Mouse (Mus musculus) liver, embryonic 16.5 days (tissue): Measurements from ENCODE around the gene Unc93a2. TPM values are rescaled to one million over a fixed set of nuclear protein-coding genes. Genes with fewer than 3 reads are reported as not detected.
"Not testable (repeated sequence)": the region's sequence is repeated elsewhere in the genome, so short reads cannot be mapped to it uniquely, and the experiment has no call there.

ENCODE experiments used
- ATAC-seq: fragments of 200-750 bp; cut with Nextera tagmentation; 2 replicates; pipeline ENCODE4 v1.8.0; 2017; ENCODE audit warnings: low read depth, mild to moderate bottlenecking, moderate number of reproducible peaks, moderate library complexity
- H3K27ac ChIP-seq: fragments of 300-500 bp; sonication (generic); 2 replicates; pipeline ENCODE4 v1.5.1; 2014; ENCODE audit warnings: mild to moderate bottlenecking, low read length
- H3K27me3 ChIP-seq: fragments of 300-500 bp; sonication (generic); 2 replicates; pipeline ENCODE4 v1.6.1; 2014; ENCODE audit warnings: low read depth, low read length, mixed read lengths; ENCODE audit not compliant: control insufficient read depth, insufficient read depth
- H3K36me3 ChIP-seq: fragments of 300-500 bp; sonication (generic); 2 replicates; pipeline ENCODE4 v1.6.1; 2014; ENCODE audit warnings: mild to moderate bottlenecking; ENCODE audit not compliant: control insufficient read depth, insufficient read depth
- H3K4me1 ChIP-seq: fragments of 300-500 bp; sonication (generic); 2 replicates; pipeline ENCODE4 v1.6.1; 2014; ENCODE audit warnings: low read depth, low read length, mixed read lengths; ENCODE audit not compliant: control insufficient read depth
- H3K4me2 ChIP-seq: fragments of 300-500 bp; sonication (generic); 2 replicates; pipeline ENCODE4 v1.6.1; 2014; ENCODE audit warnings: low read depth, low read length, mixed read lengths
- H3K4me3 ChIP-seq: fragments of 300-500 bp; sonication (generic); 2 replicates; pipeline ENCODE4 v1.5.1; 2014; ENCODE audit warnings: low read depth, mild to moderate bottlenecking, low read length
- H3K9ac ChIP-seq: fragments of 300-500 bp; sonication (generic); 2 replicates; pipeline ENCODE4 v1.6.1; 2014; ENCODE audit warnings: low read depth, low read length
- H3K9me3 ChIP-seq: fragments of 300-500 bp; sonication (generic); replicated peaks from 2 replicates; pipeline ENCODE4 v1.6.1; 2016; ENCODE audit warnings: low read length; ENCODE audit not compliant: control insufficient read depth
- WGBS: fragments of 180-500 bp; shearing (Covaris S2); extraction: QIAGEN DNeasy Blood & Tissue Kit; methylation state at CpG from one replicate; pipeline ENCODE4 v1.1.7; 2014; ENCODE audit not compliant: insufficient replicate concordance; 5-methylcytosine and 5-hydroxymethylcytosine counted together
- polyA plus RNA-seq: library from polyadenylated mRNA; unstranded; fragments of >200 nt; fragmentation: Nextera tagmentation; extraction: Ambion mirVana; gene quantifications from 2 replicates; pipeline ENCODE4 v1.2.1, GENCODE M21; 2015

The Unc93a2 gene
- polyA plus RNA-seq, 1 experiment from 2014 or later, result 0.65 TPM

DNA sequence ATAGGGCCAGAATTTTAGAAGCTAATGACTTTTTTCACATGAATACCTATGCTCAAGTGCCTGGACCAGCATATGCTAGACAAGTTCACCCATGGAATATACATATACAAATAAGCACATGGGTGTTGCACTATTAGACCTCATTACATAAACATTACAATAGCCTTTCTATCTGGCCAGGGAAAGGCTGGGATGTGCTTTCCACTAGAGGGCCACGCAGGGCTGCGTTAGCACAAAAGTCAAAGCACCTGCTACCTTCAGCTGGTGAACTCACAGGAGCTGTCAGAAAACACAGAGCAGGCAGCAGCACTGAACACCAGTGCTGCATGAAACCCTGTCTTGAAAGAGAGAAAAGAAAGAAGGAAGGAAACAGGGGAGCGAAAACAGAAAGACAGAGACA, 7.4 kb downstream of the Unc93a2 start:
- H3K27me3 ChIP-seq, H3K27ac ChIP-seq, H3K4me2 ChIP-seq, H3K9me3 ChIP-seq, ATAC-seq, H3K4me1 ChIP-seq, H3K4me3 ChIP-seq, H3K9ac ChIP-seq, H3K36me3 ChIP-seq: not testable (repeated sequence)
- WGBS, result 30% methylated on average over 2 of the region's 3 CpGs

DNA sequence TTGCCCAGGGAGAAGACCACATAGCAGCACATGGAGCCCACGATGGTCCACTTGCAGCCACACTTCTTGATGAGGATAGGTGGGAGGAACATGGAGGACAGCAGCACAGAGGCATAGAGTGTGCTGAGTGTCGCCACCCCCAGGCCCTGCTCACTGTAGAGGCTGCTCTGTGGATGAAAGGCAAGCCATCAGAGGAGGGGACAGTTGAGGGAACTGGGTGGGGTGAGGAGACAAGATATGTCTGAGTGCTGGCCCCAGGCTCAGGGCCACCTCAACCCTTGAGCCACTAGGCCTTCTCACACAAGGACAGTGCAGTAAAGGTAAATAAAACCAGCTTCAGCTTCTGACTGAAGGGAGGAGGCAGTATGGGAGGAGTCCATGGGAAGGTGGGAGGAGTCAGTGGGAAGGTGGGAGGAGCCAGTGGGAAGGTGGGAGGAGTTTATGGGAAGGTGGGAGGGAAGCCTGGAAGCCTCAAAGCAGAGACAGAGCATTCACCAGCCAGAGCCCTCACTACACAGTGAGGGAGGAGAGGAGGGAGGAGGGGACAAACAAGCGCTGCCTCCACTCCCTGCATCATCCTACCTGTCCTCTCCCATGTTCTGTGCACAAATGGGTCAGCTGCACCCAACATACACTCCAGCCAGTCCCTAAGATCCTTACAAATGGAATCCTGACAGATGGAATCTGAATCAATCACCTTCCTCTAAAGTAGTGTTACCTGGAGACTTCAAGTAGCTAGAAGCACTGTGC, 8.1 kb downstream of the Unc93a2 start:
- H3K4me1 ChIP-seq, H3K9ac ChIP-seq, H3K4me2 ChIP-seq, ATAC-seq, H3K27me3 ChIP-seq, H3K36me3 ChIP-seq, H3K4me3 ChIP-seq, H3K27ac ChIP-seq, H3K9me3 ChIP-seq: not testable (repeated sequence)
- 92% methylated on average over 1 of the region's 3 CpGs for WGBS

DNA sequence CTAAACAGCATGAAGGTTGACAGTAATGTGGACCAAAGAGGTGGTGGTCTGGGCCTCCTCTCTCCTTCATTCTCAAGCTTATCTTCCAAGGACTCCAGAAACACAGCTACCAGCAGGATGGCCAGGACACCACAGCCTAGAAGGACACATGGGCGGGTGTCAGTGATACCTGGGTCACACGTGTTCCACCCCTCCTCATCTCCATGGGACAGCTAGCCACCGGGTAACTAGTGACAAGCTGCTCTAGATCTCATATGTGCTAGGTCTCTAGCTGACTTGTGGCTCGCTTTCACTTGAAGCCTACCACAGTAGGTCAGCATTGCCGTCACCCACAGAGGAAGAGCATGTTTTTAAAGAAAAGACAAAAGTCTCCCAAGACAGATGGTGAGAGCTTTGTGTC, 13.4 kb downstream of the Unc93a2 start, which contains the start of gene Gm49630:
Gm49630 (minus strand) TSS at position 101 of the 400 bp plus-strand sequence.
- ATAC-seq, H3K9me3 ChIP-seq, H3K4me2 ChIP-seq, H3K27ac ChIP-seq, H3K4me1 ChIP-seq, H3K4me3 ChIP-seq, H3K27me3 ChIP-seq, H3K36me3 ChIP-seq, H3K9ac ChIP-seq: not testable (repeated sequence)
- 80% methylated on average over 2 of the region's 5 CpGs for WGBS

DNA sequence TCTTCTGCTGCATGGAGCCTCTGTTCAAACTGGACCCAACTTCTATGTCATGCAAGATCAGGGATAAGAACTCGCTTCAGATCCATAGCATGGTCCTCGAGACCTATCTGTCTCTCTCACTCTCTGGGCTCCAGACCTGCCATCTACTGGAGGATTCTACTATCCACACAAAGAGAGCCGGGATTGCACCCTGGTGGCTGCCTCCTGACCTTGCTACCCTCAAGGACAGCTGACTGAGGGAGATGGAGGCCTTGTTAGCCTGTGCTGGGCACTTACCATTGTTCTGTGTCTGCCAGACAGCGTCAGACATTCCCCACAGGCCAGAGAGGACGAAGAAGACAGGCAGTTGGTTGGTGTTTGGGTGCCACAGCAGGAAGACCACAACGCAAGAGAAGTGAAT, 15.9 kb downstream of the Unc93a2 start:
- H3K4me3 ChIP-seq, H3K9ac ChIP-seq, H3K9me3 ChIP-seq, H3K27me3 ChIP-seq, H3K4me1 ChIP-seq, H3K27ac ChIP-seq, H3K4me2 ChIP-seq, ATAC-seq, H3K36me3 ChIP-seq: not testable (repeated sequence)
- WGBS, result 56% methylated on average over 6 of the region's 6 CpGs

DNA sequence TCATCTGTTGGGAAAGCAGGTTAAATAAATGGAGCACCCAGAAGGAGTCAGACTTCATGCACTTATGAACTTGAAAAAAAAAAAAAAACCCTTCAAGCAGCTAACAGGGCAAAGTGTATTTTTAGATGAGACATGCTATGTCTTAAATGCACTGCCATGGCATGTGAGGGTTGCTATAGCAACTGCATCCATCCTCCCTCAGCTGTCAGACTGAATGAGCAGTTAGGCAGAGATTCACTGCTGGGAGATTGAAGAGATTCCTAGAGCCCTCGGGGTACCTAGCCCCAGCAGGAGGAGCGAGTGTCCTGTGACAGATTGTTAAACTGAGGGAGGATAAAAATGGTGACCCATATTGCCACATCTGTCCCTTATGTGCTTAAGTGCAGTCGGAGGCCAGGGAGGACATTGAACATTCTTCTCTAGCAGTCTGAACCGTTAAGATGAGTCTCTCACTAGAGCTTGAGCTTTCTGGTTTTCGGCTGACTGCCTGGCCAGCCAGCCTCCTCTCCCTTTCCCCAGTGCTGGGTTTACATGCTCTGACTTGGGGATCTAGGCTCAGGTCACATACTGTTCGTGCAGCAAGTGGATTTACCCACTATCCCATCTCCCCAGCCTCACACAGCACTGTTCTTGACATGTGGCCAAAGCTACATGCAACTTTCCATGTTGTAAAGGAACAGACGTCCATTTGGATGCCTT, 18.4 kb downstream of the Unc93a2 start:
- not testable (repeated sequence) for H3K4me3 ChIP-seq, H3K27me3 ChIP-seq, ATAC-seq, H3K36me3 ChIP-seq, H3K4me1 ChIP-seq, H3K9me3 ChIP-seq, H3K27ac ChIP-seq, H3K4me2 ChIP-seq, H3K9ac ChIP-seq
- WGBS, result 37% methylated on average over 5 of the region's 7 CpGs

DNA sequence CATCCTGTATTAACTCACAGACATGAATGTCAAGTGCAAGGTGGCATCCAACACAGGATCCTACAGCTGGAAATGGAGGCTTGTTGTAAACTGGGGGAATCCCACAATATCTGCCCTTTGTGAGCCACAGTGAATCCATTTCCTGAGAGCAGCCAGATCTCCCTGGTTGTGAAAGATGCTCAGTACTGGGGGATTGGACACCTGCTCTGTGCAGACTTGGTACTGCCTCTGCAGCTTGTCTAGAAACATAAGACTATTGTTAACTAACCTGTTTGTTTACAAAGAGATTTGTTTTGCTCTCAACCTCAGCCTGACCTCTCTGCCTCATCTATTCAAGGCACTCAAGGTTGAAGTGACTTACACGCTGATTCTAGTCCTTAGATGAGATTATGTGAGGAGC, 19.0 kb downstream of the Unc93a2 start:
- not testable (repeated sequence) for H3K4me3 ChIP-seq, H3K9ac ChIP-seq, H3K4me2 ChIP-seq, H3K27ac ChIP-seq, H3K27me3 ChIP-seq, H3K36me3 ChIP-seq, H3K9me3 ChIP-seq, ATAC-seq, H3K4me1 ChIP-seq
- WGBS, result no CpG with 5 or more reads among the region's 1 CpGs

DNA sequence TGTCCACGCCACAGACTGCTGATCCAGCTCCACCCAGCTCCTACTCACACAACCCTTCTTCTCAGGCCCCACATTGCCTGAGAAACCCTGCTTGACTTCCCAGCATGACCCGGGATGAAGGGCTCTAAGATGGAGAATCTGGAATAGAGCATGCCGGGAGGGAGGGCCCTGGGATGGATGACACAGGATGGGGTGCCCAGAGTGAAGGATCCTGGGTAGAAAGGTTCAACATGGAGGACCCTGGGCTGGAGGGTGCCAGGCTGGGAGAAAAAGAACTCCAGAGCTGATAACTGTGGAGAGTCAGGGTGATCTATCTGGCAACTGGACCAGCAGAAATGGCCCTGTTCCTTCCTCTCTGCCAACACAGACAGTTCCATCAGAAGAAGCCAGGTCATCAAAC, 19.6 kb downstream of the Unc93a2 start:
- H3K4me3 ChIP-seq, H3K4me2 ChIP-seq, H3K9me3 ChIP-seq, H3K27ac ChIP-seq, ATAC-seq, H3K4me1 ChIP-seq, H3K9ac ChIP-seq, H3K36me3 ChIP-seq, H3K27me3 ChIP-seq: not testable (repeated sequence)
- no CpG with 5 or more reads among the region's 3 CpGs for WGBS

DNA sequence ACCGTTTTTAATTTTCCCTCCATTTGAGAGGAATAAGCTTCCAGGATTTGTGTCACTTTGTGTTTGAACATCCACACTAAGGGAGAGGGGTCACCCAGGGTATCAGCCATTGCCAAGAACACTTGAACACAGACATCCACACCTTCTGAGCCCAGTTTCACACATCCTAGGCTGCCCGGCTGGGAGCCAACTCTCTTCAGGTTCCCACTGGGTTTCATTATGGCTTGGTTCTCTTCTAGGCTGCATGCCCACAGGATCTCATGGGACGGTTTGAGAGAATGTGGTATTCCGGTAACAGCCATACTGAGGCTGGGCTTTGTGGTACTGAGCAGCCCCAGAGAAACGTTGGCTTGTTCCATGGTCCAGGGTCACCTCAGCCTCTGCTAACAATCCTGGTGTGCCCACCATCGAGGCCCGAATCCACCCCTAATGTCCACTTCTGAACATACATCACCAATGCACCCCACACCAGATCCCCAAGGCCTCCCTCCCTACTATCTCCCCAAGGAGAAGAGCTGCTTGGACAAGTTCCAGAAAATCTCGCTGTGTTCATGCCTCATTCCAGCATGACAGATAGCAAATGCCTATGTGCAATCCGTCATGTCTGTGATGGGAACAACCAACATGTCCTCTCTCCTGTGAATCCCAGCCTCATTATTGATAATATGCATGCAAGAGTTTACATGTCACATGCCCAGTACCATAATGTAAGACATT, 24.4 kb downstream of the Unc93a2 start:
- not testable (repeated sequence) for H3K9me3 ChIP-seq, H3K27ac ChIP-seq, H3K4me1 ChIP-seq, H3K27me3 ChIP-seq, H3K4me3 ChIP-seq, H3K9ac ChIP-seq, H3K4me2 ChIP-seq, H3K36me3 ChIP-seq, ATAC-seq
- 60% methylated on average over 9 of the region's 9 CpGs for WGBS

DNA sequence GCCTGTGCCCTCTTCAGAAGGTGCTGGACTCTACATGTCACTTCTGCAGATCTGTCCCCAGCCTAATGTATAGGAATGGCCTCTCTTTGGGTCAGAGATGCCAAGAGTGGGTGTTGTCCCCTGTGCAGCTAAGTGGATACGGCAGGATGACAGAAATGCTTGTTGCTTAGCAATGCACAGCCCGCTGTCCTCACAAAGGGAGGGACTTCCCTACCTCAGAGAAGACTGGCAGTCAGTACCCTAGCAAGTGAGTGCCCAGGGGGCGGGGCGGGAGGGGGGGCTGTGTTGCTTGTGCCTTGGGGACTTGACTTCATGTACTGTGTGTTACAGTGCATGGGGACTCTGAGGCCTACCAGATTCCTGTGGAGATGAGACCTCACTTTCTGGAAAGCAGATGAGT, 25.5 kb downstream of the Unc93a2 start:
- not testable (repeated sequence) for ATAC-seq, H3K4me2 ChIP-seq, H3K27ac ChIP-seq, H3K4me3 ChIP-seq, H3K9ac ChIP-seq, H3K9me3 ChIP-seq, H3K36me3 ChIP-seq, H3K27me3 ChIP-seq, H3K4me1 ChIP-seq
- WGBS, result 65% methylated on average over 4 of the region's 4 CpGs
